Mouse (Mus musculus) frontal cortex, adult 2 months (tissue): ENCODE measurements around the gene Cntn2. TPM values are rescaled to one million over a fixed set of nuclear protein-coding genes. Genes with fewer than 3 reads are reported as not detected.

Experiments used
- polyA plus RNA-seq: library from polyadenylated mRNA; depleted of rRNA; stranded (reverse); fragments of >200 nt; gene quantifications from 2 replicates; pipeline ENCODE4 v1.2.3, GENCODE M21; 2012; rRNA removed

The Cntn2 gene
- polyA plus RNA-seq, 1 experiment: 39.8 TPM

Other genes with a start within 250 kb of the Cntn2 start
- gene Klhdc8a, start 244.6 kb downstream of the Cntn2 start, polyA plus RNA-seq: 8.8 and 10.1 TPM in 2 replicates
- 0.84 and 1.0 TPM in 2 replicates for gene Nuak2, start 227.1 kb downstream of the Cntn2 start, polyA plus RNA-seq
- gene Tmcc2, start 152.0 kb downstream of the Cntn2 start, polyA plus RNA-seq: 119 and 131 TPM in 2 replicates
- gene Dstyk, start 125.7 kb downstream of the Cntn2 start, polyA plus RNA-seq: 22.1 and 26.6 TPM in 2 replicates
- 49.1 and 51.0 TPM in 2 replicates for gene Rbbp5, start 65.9 kb downstream of the Cntn2 start, polyA plus RNA-seq
- gene Tmem81, start 37.0 kb downstream of the Cntn2 start, polyA plus RNA-seq: 5.1 and 6.4 TPM in 2 replicates
- gene Nfasc, start 198.5 kb upstream of the Cntn2 start, polyA plus RNA-seq: 77.6 and 87.0 TPM in 2 replicates